Mouse (Mus musculus) ES-E14 (cell line): ENCODE results near the gene Ccdc137.

ENCODE experiments used
- CHD2 ChIP-seq: IDR thresholded peaks from 2 replicates; pipeline ENCODE4 v1.6.1; 2014; ENCODE audit warnings: mild to moderate bottlenecking, low read depth, low read length, inconsistent platforms
- MAFK ChIP-seq: IDR thresholded peaks from 2 replicates; pipeline ENCODE4 v1.6.1; 2014; ENCODE audit warnings: mild to moderate bottlenecking, low read depth, low read length, inconsistent platforms; ENCODE audit not compliant: insufficient read depth

DNA sequence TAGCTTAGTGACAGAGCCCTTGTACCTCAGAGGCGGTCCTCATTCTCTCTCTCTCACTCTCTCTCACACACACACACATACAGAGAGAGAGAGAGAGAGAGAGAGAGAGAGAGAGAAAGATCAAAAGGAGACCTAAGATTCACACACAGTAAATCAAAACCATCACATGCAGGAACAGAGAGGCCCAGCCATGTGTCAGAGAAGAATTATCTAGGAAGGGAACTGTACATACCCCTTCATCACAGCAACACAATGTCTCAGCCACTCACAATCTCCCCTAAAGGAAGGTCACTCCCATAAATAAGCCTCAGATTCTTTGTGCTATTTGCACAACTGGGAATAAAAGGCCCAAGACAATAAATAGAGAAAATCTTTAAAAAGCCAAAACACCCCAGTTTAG is 39.3 kb upstream of the Ccdc137 start:
- TF ChIP-seq CHD2, result no peak
- no peak for TF ChIP-seq MAFK
